Mouse (Mus musculus): ENCODE measurements around the gene Ehd1.

Ehd1 gene

GRCm38 (mm10) chr19:6261379-6261778, 15.1 kb upstream of the Ehd1 start:
- DNase-seq = no peak

- DNase-seq = peak; percentile 85
Measured at GRCm38 (mm10) chr19:6262222-6262621, 14.3 kb upstream of the Ehd1 start.

- DNase-seq = peak; percentile 95
Measured at GRCm38 (mm10) chr19:6262839-6263433, 13.6 kb upstream of the Ehd1 start.

DNA sequence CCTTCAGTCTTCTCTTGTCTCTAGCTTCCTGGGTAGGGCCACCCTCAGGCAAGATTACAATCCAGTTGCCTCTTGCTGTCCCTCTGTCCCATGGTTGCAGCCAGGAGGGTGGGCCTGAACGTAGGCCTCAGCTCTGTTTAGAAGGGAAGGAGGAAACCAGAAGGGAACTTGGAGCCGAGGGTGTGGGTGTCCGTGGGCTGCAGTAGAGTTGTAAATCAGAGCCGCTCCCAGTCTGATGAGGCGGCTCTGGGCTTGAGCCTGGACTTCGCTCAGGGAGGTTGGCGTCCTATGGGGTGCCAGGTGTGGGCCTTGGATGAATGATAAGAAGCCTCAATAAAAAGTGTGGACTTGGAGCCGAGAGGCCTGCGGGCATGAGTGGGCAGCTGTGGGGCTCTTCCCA, 12.3 kb upstream of the Ehd1 start:
- DNase-seq = no peak

- DNase-seq = no peak
Measured at GRCm38 (mm10) chr19:6264945-6265344, 11.6 kb upstream of the Ehd1 start.

DNA sequence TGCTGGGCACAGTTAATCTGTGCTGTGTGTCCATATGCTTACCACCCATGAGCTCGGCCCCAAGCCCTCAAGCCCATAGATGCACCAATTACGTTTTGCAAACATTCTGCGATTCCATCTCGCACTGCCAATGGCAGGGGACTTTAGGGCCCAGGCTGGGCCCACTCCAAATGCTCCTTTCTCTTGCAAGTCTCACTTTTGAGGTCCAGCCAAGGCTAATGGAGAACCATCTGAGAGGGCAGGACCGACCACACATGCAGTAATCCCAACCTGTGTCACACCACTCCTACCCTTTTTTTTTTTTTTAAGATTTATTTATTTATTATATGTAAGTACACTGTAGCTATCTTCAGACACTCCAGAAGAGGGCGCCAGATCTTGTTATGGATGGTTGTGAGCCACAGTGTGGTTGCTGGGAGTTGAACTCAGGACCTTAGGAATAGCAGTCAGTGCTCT, 10.8 kb upstream of the Ehd1 start:
- no peak for DNase-seq

DNA sequence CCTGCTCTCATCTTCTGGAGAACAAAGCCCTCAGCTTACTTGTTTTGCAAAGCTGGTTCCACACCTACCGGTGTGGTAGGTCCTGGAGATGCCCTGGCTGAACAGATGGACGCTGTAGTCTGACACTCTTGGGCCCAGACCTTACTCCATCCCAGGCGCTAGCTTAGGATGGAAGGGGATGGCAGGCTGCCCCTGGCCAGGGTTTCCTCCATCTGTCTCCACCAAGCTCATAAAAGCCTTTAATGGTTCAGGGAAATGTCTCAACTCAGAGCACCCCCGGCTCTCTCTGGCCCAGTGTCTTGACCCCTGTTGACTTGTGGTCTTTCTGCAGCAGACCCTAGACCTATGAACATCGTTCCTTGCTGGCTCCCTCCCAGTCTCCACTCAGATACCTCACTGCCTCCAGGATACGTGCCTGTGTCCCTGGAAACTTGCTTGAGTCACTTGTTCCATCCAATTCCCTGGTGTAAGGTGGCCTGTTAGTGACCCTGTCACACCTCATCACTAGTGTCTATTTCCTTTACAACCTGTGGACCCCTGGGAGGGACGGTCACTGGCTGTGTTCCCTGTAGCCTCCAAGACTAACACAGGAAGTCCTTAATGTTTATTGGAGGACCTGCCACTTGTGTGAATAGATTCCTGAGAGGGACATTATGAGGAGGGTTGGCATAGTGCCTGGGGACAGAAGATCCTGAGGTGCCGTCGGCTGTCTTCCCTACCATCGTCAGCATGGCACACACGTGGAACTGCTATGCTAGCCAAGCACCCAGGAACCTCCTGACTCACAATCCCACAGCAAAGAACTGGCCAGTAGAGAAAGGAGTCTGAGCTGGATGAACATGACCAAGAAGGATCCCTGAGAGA, 9.0 kb upstream of the Ehd1 start:
- DNase-seq = peak; percentile 59

DNA sequence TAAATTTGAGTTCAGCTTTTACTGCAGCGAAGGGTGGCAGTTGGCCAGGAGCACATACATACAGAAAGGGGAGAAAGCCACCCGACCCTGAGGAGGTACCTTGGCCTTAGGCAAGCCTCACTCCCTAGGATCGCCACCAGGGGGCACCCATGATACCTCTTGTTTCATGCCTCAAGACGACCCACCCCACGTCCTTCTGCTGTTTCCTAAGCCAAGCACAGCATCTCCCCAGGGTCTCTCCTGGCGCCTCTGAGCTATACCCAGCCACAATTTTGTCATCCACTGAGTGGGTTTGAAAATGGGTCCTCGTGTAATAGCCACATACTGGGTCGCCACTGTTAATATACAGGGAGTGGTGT, 8.4 kb upstream of the Ehd1 start:
- peak; percentile 93 for DNase-seq

- DNase-seq = no peak
Measured at GRCm38 (mm10) chr19:6268670-6269132, 7.8 kb upstream of the Ehd1 start.

DNA sequence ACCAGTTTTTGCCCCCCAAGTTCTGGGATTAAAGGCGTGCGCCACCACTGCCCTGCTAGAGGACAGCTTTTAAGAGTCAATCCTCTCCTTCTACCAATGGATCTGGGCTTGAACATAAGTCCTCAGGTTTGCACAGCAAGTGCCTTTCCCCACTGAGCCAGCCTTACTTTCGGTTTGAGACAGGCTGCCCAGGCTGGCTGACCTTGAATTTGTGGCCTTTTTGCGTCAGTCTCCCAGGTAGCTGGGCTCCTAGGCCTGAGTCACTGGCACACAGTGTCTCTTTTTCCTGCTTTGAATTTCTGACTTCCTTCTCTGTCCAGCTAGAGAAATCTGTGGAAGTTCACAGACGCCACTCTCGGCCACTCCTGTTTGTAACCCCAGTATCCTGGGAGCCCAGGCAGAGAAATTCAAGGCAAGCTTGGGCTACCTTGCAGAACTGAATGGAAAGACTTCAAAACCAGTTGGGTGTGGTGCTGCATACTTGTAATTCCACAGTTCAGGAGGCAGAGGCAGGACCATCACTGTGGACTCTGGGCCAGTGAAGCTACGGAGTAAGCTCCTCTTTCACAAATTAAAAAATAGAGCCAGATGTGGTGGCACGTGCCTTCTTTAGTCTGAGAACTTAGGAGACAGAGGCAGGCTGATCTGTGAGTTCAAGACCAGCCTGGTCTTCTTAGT, 6.6 kb upstream of the Ehd1 start:
- DNase-seq = no peak

DNA sequence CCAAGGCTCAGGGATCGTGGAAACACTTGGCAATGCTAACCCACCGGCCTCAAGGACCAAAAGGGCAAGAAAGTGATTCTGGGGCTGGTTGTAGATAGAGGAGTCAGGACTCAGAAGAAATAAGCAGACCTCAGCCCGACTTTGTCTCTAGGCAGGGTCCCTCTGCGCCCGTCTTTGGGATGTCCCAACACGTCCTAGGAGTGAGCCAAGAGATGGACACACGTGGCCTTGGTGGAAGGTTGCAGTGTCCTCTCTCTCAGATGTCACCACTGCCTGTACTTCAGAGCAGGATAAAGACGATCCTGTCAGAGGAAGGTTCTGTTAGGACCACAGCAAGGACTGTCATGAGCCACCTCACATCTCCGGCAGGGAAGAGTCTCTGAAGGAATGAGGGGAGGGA, 5.9 kb upstream of the Ehd1 start:
- no peak for DNase-seq

- DNase-seq = peak; percentile 79
Measured at GRCm38 (mm10) chr19:6271206-6271605, 5.3 kb upstream of the Ehd1 start.

DNA sequence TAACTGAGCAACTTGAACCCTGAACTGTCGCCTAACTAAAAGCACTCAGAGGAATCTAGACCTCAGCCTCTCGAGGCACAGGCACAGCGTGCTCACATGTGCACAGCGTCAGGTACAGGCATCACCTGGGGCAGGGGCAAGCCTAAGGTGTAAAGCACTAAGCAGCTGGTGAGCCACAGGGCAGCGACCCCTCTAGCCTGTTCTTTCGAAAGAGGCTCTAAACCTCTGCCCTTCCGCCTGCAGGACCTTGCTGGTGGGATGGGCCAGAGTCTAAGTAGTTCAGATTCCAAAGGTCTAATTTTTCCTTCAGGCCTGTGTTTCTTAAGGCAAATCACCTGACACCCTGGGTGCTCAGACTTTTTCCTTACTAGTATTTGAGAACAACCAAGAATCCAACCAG, 4.5 kb upstream of the Ehd1 start:
- DNase-seq = peak; percentile 91

- DNase-seq = no peak
Measured at GRCm38 (mm10) chr19:6272738-6273137, 3.8 kb upstream of the Ehd1 start.

DNA sequence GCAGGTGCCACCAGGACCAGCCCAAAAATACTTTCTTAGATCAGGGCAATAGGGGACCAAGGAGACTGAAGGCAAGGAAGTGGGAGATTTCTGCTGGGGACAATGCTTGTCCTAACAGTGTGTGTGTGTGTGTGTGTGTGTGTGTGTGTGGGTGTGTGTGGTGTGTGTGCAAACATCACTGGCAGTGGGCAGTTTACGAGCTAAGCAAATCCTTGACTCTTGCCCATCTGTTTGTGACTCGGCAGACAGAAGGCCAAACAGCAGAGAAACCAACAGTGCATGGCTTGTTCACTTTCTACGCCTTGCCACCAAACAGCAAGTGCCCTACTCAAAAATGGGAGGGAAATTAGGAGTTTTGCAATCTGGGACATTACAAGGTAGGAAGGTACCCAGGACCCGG, 2.9 kb upstream of the Ehd1 start:
- DNase-seq = no peak

DNA sequence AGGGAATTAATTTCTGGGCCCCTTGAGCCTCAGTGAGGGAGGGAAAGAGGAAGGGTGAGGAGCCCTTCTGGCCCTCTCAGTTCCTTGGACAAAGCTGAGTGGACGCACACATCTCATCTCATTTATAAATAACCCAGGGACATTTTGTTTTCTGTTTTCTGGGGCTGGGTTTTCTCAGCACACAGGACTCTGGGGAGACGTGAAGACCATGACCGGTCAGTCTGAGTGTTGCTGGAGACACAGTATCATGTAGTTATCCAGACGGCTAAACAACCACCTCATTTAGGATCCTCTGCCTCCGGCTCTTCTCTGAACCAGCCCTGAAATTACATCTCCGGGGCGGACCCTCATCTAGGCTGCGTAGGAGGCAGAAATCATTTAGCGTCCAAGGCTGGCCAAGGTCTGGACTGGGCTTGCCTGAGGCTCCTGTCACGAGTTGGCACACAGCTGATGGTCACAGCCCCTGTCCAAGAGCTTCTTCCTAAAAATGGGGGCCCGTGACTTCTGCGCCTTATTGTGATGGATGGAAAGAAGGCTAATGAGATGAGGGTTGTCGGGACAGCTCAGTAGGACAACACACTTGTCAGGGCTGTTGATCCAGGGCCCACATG, 2.4 kb upstream of the Ehd1 start:
- no peak for DNase-seq

- DNase-seq = no peak
Measured at GRCm38 (mm10) chr19:6275740-6276389, 660 bp upstream of the Ehd1 start.

GRCm38 (mm10) chr19:6277661-6278438, 1.3 kb downstream of the Ehd1 start:
- peak; percentile 93 for DNase-seq

DNA sequence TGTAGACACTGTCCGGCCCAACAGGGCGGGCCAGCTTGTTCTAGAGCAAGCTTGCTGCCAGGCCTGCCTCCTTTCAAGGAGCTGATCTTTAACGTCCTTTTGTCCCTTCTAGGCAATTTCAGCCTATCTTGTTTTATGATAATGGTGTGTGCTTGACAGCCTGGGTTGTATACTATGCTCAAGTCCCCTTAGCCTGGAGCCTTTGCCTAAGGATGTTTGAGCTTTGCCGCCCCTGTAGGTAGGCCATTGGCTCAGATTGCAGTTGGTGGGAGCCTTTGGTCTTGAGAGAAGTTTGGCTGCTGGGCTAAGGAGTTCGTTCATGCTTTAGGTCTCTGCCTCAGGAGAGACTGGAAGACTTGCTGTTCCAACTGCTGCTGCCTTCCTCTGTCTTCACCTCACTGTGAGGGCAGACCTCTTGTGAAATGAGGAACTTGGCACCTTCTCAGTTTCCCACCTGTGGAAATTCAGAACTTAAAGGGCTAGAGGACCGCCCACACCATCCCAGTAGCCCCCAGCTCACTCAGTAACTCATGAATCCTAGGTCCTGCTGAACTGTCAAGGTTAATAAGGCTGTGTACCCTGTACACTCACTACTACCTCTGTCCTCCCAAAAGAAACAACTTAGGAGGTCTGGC, 2.0 kb downstream of the Ehd1 start:
- no peak for DNase-seq

GRCm38 (mm10) chr19:6279481-6280144, 3.1 kb downstream of the Ehd1 start:
- DNase-seq = no peak

DNA sequence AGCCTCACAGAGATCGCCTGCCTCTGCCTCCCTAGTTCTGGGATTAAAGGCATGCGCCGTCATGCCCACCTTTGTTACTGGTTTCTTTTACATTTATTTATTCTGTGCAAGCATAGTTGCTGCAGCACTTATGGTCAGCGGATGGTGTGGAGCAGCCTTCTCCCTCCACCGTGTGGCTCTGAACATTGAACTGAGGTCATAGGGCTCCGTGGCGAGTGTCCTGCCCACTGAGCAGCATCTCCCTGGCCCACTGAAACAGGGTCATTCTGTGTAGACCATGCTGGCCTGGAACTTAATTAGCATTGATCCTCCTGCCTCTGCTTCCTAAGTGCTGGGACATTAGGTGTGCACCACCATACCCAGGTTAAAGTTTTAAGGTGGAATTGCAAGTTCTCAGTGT, 4.0 kb downstream of the Ehd1 start:
- DNase-seq = peak; percentile 70
